Mouse (Mus musculus): ENCODE measurements around the gene Plpp7. TPM values are rescaled to one million over a fixed set of nuclear protein-coding genes. Genes with fewer than 3 reads are reported as not detected.
A peak's percentile ranks its signal among the peaks of the same experiment; 100 is the strongest.

Gene Plpp7
- 10 to 100 TPM; 24.1 to 26.1 TPM for total RNA-seq (2021)
- long read RNA-seq, transcript Plpp7-201 (2 exons, 1,947 nt) = major isoform, 53 of 61 reads
- long read RNA-seq, partial matches to known transcripts = 0 of 61 reads
- long read RNA-seq, other reads (novel, unspliced or antisense) = 6 of 61 reads

- DNase-seq (ENCODE audit: low spot score in 2 of 2) = peak; percentile 81 to 88
Measured at GRCm38 (mm10) chr2:32095351-32096121, at the start of gene Plpp7. Gene Plpp7 (plus strand): TSS chr2:32095528.

GRCm38 (mm10) chr2:32046009-32046408, 49.3 kb upstream of the Plpp7 start:
- no peak for DNase-seq (ENCODE audit: low spot score in 2 of 2)

GRCm38 (mm10) chr2:32047323-32047722, 48.0 kb upstream of the Plpp7 start:
- DNase-seq (ENCODE audit: low spot score in 2 of 2) = no peak

- no peak for DNase-seq (ENCODE audit: low spot score in 2 of 2)
Measured at GRCm38 (mm10) chr2:32051791-32052190, 43.5 kb upstream of the Plpp7 start.

GRCm38 (mm10) chr2:32052418-32052817, 42.9 kb upstream of the Plpp7 start:
- DNase-seq (ENCODE audit: low spot score in 2 of 2) = no peak

GRCm38 (mm10) chr2:32055357-32055965, 39.9 kb upstream of the Plpp7 start:
- DNase-seq (ENCODE audit: low spot score in 2 of 2) = no peak

GRCm38 (mm10) chr2:32056524-32056923, 38.8 kb upstream of the Plpp7 start:
- no peak for DNase-seq (ENCODE audit: low spot score in 2 of 2)

- no peak for DNase-seq (ENCODE audit: low spot score in 2 of 2)
Measured at GRCm38 (mm10) chr2:32057360-32057759, 38.0 kb upstream of the Plpp7 start.

GRCm38 (mm10) chr2:32057794-32058193, 37.5 kb upstream of the Plpp7 start:
- no peak for DNase-seq (ENCODE audit: low spot score in 2 of 2)

- no peak for DNase-seq (ENCODE audit: low spot score in 2 of 2)
Measured at GRCm38 (mm10) chr2:32058241-32058640, 37.1 kb upstream of the Plpp7 start.

- no peak for DNase-seq (ENCODE audit: low spot score in 2 of 2)
Measured at GRCm38 (mm10) chr2:32058716-32059115, 36.6 kb upstream of the Plpp7 start.

GRCm38 (mm10) chr2:32059613-32060012, 35.7 kb upstream of the Plpp7 start:
- DNase-seq (ENCODE audit: low spot score in 2 of 2) = no peak

GRCm38 (mm10) chr2:32060228-32060805, 35.0 kb upstream of the Plpp7 start:
- no peak for DNase-seq (ENCODE audit: low spot score in 2 of 2)

GRCm38 (mm10) chr2:32061189-32061588, 34.1 kb upstream of the Plpp7 start:
- DNase-seq (ENCODE audit: low spot score in 2 of 2) = no peak

GRCm38 (mm10) chr2:32061722-32062505, 33.4 kb upstream of the Plpp7 start:
- no peak for DNase-seq (ENCODE audit: low spot score in 2 of 2)

- DNase-seq (ENCODE audit: low spot score in 2 of 2) = no peak
Measured at GRCm38 (mm10) chr2:32062626-32063410, 32.5 kb upstream of the Plpp7 start.

- DNase-seq (ENCODE audit: low spot score in 2 of 2) = no peak
Measured at GRCm38 (mm10) chr2:32063451-32064151, 31.7 kb upstream of the Plpp7 start.

GRCm38 (mm10) chr2:32064913-32065312, 30.4 kb upstream of the Plpp7 start:
- DNase-seq (ENCODE audit: low spot score in 2 of 2) = no peak

GRCm38 (mm10) chr2:32065371-32065791, 29.9 kb upstream of the Plpp7 start:
- DNase-seq (ENCODE audit: low spot score in 2 of 2) = no peak

GRCm38 (mm10) chr2:32066005-32066404, 29.3 kb upstream of the Plpp7 start:
- DNase-seq (ENCODE audit: low spot score in 2 of 2) = no peak
